Comparison of ENCODE assay signal across 24 mouse cellular contexts in the genomic region with DNA sequence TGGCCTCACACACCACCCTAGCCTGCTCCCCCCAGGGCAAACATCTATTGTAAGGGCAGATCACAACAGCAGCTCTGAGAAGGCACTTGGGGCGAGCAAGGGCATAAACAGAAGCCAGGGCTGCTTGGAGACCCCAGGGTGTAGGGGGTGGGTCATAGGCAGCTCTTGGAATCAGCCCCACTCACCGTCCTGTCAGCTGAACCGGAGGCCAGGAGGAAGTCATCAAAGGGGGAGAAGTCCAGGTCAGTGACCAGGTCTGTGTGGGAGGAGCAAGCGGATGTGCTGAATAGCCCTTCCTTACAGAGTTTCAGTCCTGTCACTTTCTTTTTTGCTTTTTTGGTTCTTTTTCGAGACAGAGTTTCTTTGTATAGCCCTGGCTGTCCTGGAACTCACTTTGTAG. TPM values are rescaled to one million over a fixed set of nuclear protein-coding genes. Genes with fewer than 3 reads are reported as not detected.
DNase-seq lines count a peak whose midpoint lies in the region; ATAC-seq and TF ChIP-seq lines count a peak whose summit lies in the region.
"Had no signal": no experiment of that assay in that cellular context is flagged by ENCODE, and none has a peak within 500 bp of the region (broad histone marks: within the 10 kb centered on the region; RNA-seq: fewer than 3 reads in every experiment).

No protein-coding gene starts in this region.

- no peak for TF ChIP-seq EP300 in liver, postnatal 0 days (IDR thresholded peaks at IDR 0.05; ENCODE audit: low read depth)

- 0 out of 2 replicates have a peak, but pooled peaks cover 3% of the 10 kb centered on the region for H3K36me3 ChIP-seq in kidney, adult 2 months (ENCODE audit: control insufficient read depth, insufficient read depth, low read length)
- H3K36me3 ChIP-seq in liver, embryonic 13.5 days, result peaks cover 38% of the 10 kb centered on the region
- peaks cover 12% of the 10 kb centered on the region for H3K36me3 ChIP-seq in liver, embryonic 11.5 days (ENCODE audit: control insufficient read depth, insufficient read depth, low read length)
- H3K36me3 ChIP-seq in liver, postnatal 0 days (replicated peaks; ENCODE audit: insufficient read depth, low read length), result peaks cover 66% of the 10 kb centered on the region

- 0 out of 2 replicates have a peak overlapping the region, but pooled peaks have one; percentile 25 for H3K27ac ChIP-seq in kidney, adult 2 months (ENCODE audit: insufficient read depth, low read depth, low read length)
- no peak overlapping the region for H3K27ac ChIP-seq in liver, embryonic 13.5 days
- H3K27ac ChIP-seq in liver, embryonic 11.5 days (ENCODE audit: low read depth, low read length), result no peak overlapping the region
- no peak overlapping the region for H3K27ac ChIP-seq in liver, postnatal 0 days (ENCODE audit: low read depth)
- H3K27ac ChIP-seq: forebrain, embryonic 10.5 days; forebrain, embryonic 13.5 days; heart, adult 2 months; heart, embryonic 10.5 days; heart, embryonic 13.5 days had no signal

- ATAC-seq in liver, embryonic 13.5 days (ENCODE audit: low read depth), result 0 out of 2 replicates have a peak, but pooled peaks have one; percentile 8
- no peak for ATAC-seq in liver, embryonic 11.5 days (replicated peaks; ENCODE audit: low FRiP score)
- ATAC-seq in liver, postnatal 0 days, result 0 out of 2 replicates have a peak, but pooled peaks have one; percentile 18
- ATAC-seq: activated CD4-positive, CD25-positive, alpha-beta regulatory T cell, adult 4 months; forebrain, embryonic 13.5 days; forebrain, embryonic 16.5 days had no signal

- no peaks in the 10 kb centered on the region for H3K9me3 ChIP-seq in liver, embryonic 13.5 days (replicated peaks)
- no peaks in the 10 kb centered on the region for H3K9me3 ChIP-seq in liver, embryonic 11.5 days (ENCODE audit: control insufficient read depth, low read length)
- H3K9me3 ChIP-seq in liver, postnatal 0 days (ENCODE audit: low read length), result no peaks in the 10 kb centered on the region
- H3K9me3 ChIP-seq: forebrain, embryonic 10.5 days; forebrain, embryonic 13.5 days; heart, embryonic 10.5 days; heart, embryonic 13.5 days had no signal

- no peak overlapping the region for H3K9ac ChIP-seq in liver, embryonic 13.5 days
- H3K9ac ChIP-seq in liver, embryonic 11.5 days (ENCODE audit: low read depth, low read length), result no peak overlapping the region
- H3K9ac ChIP-seq in liver, postnatal 0 days (replicated peaks), result no peak overlapping the region
- H3K9ac ChIP-seq: forebrain, embryonic 13.5 days; heart, embryonic 13.5 days had no signal

- peaks cover 13% of the 10 kb centered on the region; the same call in 1 of the 2 replicates for H3K4me1 ChIP-seq in kidney, adult 2 months (ENCODE audit: control insufficient read depth, insufficient read depth, low read length)
- H3K4me1 ChIP-seq in liver, embryonic 13.5 days (replicated peaks), result peaks cover 21% of the 10 kb centered on the region
- no peaks in the 10 kb centered on the region for H3K4me1 ChIP-seq in liver, embryonic 11.5 days (replicated peaks; ENCODE audit: control insufficient read depth, insufficient read depth, low read length)
- peaks cover 2% of the 10 kb centered on the region; the same call in 1 of the 2 replicates for H3K4me1 ChIP-seq in liver, postnatal 0 days (ENCODE audit: insufficient read depth)
- H3K4me1 ChIP-seq: forebrain, embryonic 10.5 days; forebrain, embryonic 13.5 days; heart, embryonic 10.5 days; heart, embryonic 13.5 days had no signal

- H3K4me2 ChIP-seq in liver, embryonic 13.5 days, result no peak overlapping the region
- H3K4me2 ChIP-seq in liver, embryonic 11.5 days, result no peak overlapping the region
- no peak overlapping the region for H3K4me2 ChIP-seq in liver, postnatal 0 days (ENCODE audit: low read depth, low read length)
- H3K4me2 ChIP-seq: forebrain, embryonic 13.5 days; heart, embryonic 13.5 days had no signal

- TF ChIP-seq POLR2A in kidney, adult 2 months (IDR thresholded peaks at IDR 0.05; ENCODE audit: low read depth, low read length), result no peak

- no peak for TF ChIP-seq CTCF in kidney, adult 2 months (conservative IDR thresholded peaks at IDR 0.05; ENCODE audit: insufficient read depth, insufficient read length, low read depth, low read length)
- no peak for TF ChIP-seq CTCF in liver, postnatal 0 days (IDR thresholded peaks at IDR 0.05; ENCODE audit: low read depth)

- 52% methylated on average over 5 of the region's 5 CpGs for WGBS in kidney, adult 2 months
- 63% methylated on average over 5 of the region's 5 CpGs for WGBS in liver, embryonic 13.5 days (ENCODE audit: insufficient replicate concordance)
- 73% methylated on average over 5 of the region's 5 CpGs for WGBS in liver, embryonic 11.5 days
- 72% methylated on average over 5 of the region's 5 CpGs for WGBS in liver, postnatal 0 days (ENCODE audit: insufficient replicate concordance)

- DNase-seq in kidney, adult 2 months, result peak; percentile 61
- no peak for DNase-seq in kidney, postnatal 4 days
- DNase-seq in kidney, postnatal 25 days, result peak; percentile 31 to 64
- no peak for DNase-seq in kidney, adult 18-20 months
- no peak for DNase-seq in liver, embryonic 13.5 days
- DNase-seq in liver, embryonic 11.5 days (ENCODE audit: low spot score), result no peak
- no peak for DNase-seq in liver, postnatal 0 days
- no peak for DNase-seq in cerebellum, postnatal 14 days
- DNase-seq: adrenal gland, adult 8-10 months; adrenal gland, postnatal 25 days; cerebellum, adult 11-12 months; cerebellum, adult 8-10 months; cerebellum, postnatal 10 days; gastrocnemius, postnatal 10 days; gastrocnemius, postnatal 36 days; heart, adult 2 months; heart, postnatal 14 days; heart, postnatal 4 days had no signal

- H3K27me3 ChIP-seq in kidney, adult 2 months (replicated peaks; ENCODE audit: control insufficient read depth, insufficient read depth, low read length), result no peaks in the 10 kb centered on the region
- H3K27me3 ChIP-seq in liver, embryonic 13.5 days, result no peaks in the 10 kb centered on the region
- H3K27me3 ChIP-seq in liver, embryonic 11.5 days (replicated peaks; ENCODE audit: control insufficient read depth, insufficient read depth, low read length), result no peaks in the 10 kb centered on the region
- H3K27me3 ChIP-seq in liver, postnatal 0 days (ENCODE audit: insufficient read depth, low read length), result no peaks in the 10 kb centered on the region
- H3K27me3 ChIP-seq: forebrain, embryonic 13.5 days; heart, embryonic 13.5 days had no signal

- H3K4me3 ChIP-seq in kidney, adult 2 months (ENCODE audit: insufficient read depth, low read depth, low read length), result no peak overlapping the region
- no peak overlapping the region for H3K4me3 ChIP-seq in liver, embryonic 13.5 days (replicated peaks)
- H3K4me3 ChIP-seq in liver, embryonic 11.5 days (ENCODE audit: low read depth, low read length), result no peak overlapping the region
- no peak overlapping the region for H3K4me3 ChIP-seq in liver, postnatal 0 days (ENCODE audit: low read depth, low read length)
- H3K4me3 ChIP-seq: forebrain, embryonic 10.5 days; forebrain, embryonic 13.5 days; heart, adult 2 months; heart, embryonic 10.5 days; heart, embryonic 13.5 days had no signal

RNA-seq across cellular contexts. Expression of gene Coro7, which starts 9.3 kb away (rescaled TPM):
- polyA plus RNA-seq in kidney, adult 2 months (2012; rRNA removed), result 43.1 and 54.5 TPM in 2 replicates
- 7.0 and 9.9 TPM in 2 replicates for polyA plus RNA-seq in liver, embryonic 13.5 days (2015; fragmentation: Nextera tagmentation; extraction: Ambion mirVana)
- 17.4 and 18.7 TPM in 2 replicates for polyA plus RNA-seq in liver, embryonic 11.5 days (2014; fragmentation: Nextera tagmentation; extraction: Ambion mirVana)
- 6.8 and 10.3 TPM in 2 replicates for polyA plus RNA-seq in liver, postnatal 0 days (2015; fragmentation: Nextera tagmentation; extraction: Ambion mirVana)

RNA-seq across cellular contexts. Expression of gene Dnaja3, which starts 30.5 kb away (rescaled TPM):
- polyA plus RNA-seq in kidney, adult 2 months (2012; rRNA removed), result 57.8 and 72.9 TPM in 2 replicates
- 51.8 and 62.5 TPM in 2 replicates for polyA plus RNA-seq in liver, embryonic 13.5 days (2015; fragmentation: Nextera tagmentation; extraction: Ambion mirVana)
- 104 and 111 TPM in 2 replicates for polyA plus RNA-seq in liver, embryonic 11.5 days (2014; fragmentation: Nextera tagmentation; extraction: Ambion mirVana)
- polyA plus RNA-seq in liver, postnatal 0 days (2015; fragmentation: Nextera tagmentation; extraction: Ambion mirVana), result 66.0 and 70.5 TPM in 2 replicates

RNA-seq across cellular contexts. Expression of gene Vasn, which starts 30.6 kb away (rescaled TPM):
- polyA plus RNA-seq in kidney, adult 2 months (2012; rRNA removed), result 34.6 and 42.3 TPM in 2 replicates
- 2.9 TPM in 2 replicates for polyA plus RNA-seq in liver, embryonic 13.5 days (2015; fragmentation: Nextera tagmentation; extraction: Ambion mirVana)
- polyA plus RNA-seq in liver, embryonic 11.5 days (2014; fragmentation: Nextera tagmentation; extraction: Ambion mirVana), result 9.3 and 9.4 TPM in 2 replicates
- 1.6 and 1.9 TPM in 2 replicates for polyA plus RNA-seq in liver, postnatal 0 days (2015; fragmentation: Nextera tagmentation; extraction: Ambion mirVana)

RNA-seq across cellular contexts. Expression of gene Pam16, which starts 45.5 kb away (rescaled TPM):
- 27.3 and 41.8 TPM in 2 replicates for polyA plus RNA-seq in kidney, adult 2 months (2012; rRNA removed)
- 67.5 and 74.1 TPM in 2 replicates for polyA plus RNA-seq in liver, embryonic 13.5 days (2015; fragmentation: Nextera tagmentation; extraction: Ambion mirVana)
- polyA plus RNA-seq in liver, embryonic 11.5 days (2014; fragmentation: Nextera tagmentation; extraction: Ambion mirVana), result 110 and 116 TPM in 2 replicates
- 59.7 and 66.3 TPM in 2 replicates for polyA plus RNA-seq in liver, postnatal 0 days (2015; fragmentation: Nextera tagmentation; extraction: Ambion mirVana)

RNA-seq across cellular contexts. Expression of gene Nmral1, which starts 48.8 kb away (rescaled TPM):
- polyA plus RNA-seq in kidney, adult 2 months (2012; rRNA removed), result 5.7 and 6.6 TPM in 2 replicates
- polyA plus RNA-seq in liver, embryonic 13.5 days (2015; fragmentation: Nextera tagmentation; extraction: Ambion mirVana), result 48.0 and 48.2 TPM in 2 replicates
- polyA plus RNA-seq in liver, embryonic 11.5 days (2014; fragmentation: Nextera tagmentation; extraction: Ambion mirVana), result 85.6 and 92.2 TPM in 2 replicates
- 20.4 and 24.1 TPM in 2 replicates for polyA plus RNA-seq in liver, postnatal 0 days (2015; fragmentation: Nextera tagmentation; extraction: Ambion mirVana)

Comparison
In these comparisons a context has a peak if more than half of its experiments do, and no peak if none do; other contexts are left out.
1. DNase-seq: peak in kidney, adult 2 months (single experiment) and kidney, postnatal 25 days (2 of 2); none in kidney, postnatal 4 days (0 of 2), kidney, adult 18-20 months (single experiment), liver, embryonic 13.5 days (single experiment), liver, embryonic 11.5 days (single experiment), liver, postnatal 0 days (single experiment) and cerebellum, postnatal 14 days (0 of 2).